Mouse (Mus musculus) lung, postnatal 14 days (tissue): ENCODE data around the gene Anxa4.
A peak's percentile ranks its signal among the peaks of the same experiment; 100 is the strongest.

Experiments
- DNase-seq: peaks from one replicate; pipeline ENCODE4 v3.0.0; 2021

Gene Anxa4

DNA sequence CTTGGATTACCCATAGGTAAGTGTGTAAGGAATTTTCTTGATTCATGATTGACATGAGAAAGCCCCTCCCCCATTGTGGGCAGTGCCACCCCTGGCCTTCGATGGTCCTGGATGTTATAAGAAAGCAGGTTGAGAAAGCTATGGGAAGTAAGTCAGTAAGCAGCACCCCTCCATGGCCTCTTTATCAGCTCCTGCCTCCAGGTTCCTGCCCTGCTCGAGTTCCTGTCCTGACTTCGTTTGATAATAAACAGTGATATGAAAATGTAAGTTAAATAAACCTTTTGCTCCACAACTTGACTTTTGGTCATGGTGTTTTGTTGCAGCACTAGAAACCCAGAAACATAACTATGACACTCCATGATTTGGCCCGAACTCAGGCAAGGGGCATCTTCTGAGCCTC is 43.6 kb downstream of the Anxa4 start:
- DNase-seq = no peak

DNA sequence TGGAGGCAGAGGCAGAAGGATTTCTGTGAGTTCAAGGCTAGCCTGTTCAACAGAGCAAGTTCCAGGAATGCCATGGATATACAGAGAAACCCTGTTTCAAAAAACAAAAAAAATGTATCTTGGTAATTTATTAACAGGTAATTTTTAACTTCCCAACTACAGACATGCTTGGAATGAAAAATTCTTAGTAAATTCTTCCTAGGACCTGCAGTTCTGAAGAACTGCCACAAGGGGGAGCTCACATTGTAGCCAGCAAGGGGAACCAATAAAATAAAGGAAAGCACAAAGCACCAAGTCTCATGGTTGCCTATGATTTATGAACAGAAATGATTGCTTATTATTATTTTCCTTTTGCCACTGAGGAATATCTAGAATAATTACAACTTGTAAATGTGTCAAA is 46.2 kb downstream of the Anxa4 start:
- DNase-seq = peak; percentile 57

GRCm38 (mm10) chr6:86740652-86741051 is 52.7 kb downstream of the Anxa4 start:
- DNase-seq = no peak

- DNase-seq = no peak
Measured at GRCm38 (mm10) chr6:86736830-86737229, 56.6 kb downstream of the Anxa4 start.

DNA sequence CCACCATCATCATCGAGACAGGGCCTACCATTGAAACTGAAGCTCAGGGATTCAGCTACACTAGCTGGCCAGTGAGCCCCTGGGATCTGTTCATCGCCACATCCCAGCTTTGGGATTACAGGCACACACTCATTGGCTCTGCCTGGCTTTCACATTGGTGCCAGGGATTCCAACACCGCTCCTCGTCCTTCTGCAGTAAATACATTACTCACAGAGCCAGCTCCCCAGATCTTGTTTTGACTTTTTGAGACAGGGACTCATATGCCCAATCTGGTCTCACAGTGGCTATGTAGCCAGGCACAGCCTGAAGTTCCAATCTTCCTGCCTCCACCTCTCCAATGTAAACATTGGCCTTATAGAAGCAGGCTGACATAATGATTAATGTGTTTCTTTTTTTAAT is 57.1 kb downstream of the Anxa4 start:
- DNase-seq = no peak

- DNase-seq = peak; percentile 94
Measured at GRCm38 (mm10) chr6:86733183-86733876, 60.1 kb downstream of the Anxa4 start, which contains the start of gene Gmcl1. TSS of gene Gmcl1 (minus strand) at chr6:86733383.

DNA sequence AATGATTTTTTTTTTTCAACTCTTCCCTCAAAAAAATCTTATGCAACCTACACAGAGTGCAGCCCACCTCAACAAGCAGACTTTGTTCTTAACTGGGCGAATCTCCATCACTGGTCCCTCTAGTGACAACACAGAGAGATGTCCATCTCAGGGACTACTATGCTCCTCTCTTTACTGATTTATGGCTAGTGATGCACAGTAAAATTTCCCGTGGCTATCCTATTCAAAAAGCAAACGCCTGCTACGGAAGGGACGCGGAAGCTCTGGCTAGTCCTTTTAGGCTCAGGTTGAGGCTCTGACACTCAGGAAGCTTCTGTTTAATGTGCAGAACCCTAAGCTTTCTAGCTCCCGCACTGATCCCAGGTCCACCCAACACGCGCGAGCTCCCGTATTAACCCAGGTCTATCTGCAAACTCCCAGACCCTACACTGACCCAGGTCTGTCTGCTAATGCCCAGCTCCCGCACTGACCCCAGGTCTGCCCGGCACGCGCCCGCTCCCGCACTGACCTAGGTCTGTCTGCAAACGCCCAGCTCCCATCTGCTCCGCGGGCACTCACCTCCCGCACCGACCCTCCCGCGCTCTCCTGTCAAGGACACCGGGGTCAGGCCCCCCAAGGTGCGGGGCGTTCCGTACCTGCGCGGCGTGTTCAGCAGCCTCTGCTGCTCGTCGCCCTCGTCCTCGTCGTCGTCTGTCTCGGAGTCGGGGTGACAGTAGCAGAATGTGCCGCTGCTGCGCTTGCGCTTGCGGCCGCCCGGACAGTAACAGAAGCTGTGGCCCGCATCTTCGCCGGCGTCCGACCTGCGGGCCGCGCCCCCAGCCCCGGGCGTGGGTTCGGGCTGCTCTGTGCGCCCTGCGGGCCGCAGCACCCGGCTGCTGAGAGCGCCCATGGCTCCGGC is 60.9 kb downstream of the Anxa4 start:
- no peak for DNase-seq

DNA sequence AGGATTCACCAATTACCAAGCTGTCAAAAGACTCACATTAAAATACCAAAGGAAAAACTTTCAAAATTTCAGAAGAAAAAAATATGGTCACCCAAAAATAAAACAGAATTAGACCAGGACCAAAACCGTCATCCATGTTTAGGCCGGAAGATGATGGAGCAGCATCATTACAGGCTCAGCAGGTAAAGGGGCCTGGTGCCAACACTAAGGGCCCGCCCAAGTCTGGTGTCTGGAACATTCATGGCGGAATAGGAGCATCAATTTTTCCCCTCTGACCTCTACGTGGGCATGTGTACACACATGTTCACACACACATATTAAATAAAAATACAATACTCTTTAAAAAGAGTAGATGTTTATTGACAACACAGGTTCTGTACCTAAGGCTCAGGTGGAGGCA is 64.7 kb downstream of the Anxa4 start:
- no peak for DNase-seq

GRCm38 (mm10) chr6:86721977-86722376 is 71.4 kb downstream of the Anxa4 start:
- DNase-seq = no peak

GRCm38 (mm10) chr6:86708072-86708774 is 85.2 kb downstream of the Anxa4 start:
- no peak for DNase-seq

DNA sequence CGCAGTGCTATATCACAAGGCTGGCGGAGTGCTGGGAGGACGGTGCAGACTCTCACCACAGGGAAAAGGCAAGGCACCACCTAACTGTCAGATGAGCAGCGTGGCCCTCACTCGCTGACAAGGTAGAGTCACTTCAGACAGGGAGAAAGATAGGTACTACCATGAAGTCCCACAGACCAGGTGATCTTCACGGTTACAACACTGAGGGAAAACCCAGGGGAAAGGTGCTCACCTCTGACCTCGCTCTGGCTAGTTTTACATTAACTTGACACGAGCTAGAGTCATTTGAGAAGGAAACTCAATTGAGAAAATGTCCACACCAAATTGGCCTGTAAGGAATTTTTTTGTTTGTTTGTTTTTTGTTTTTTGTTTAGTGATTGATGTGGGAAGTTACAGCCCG is 90.8 kb downstream of the Anxa4 start:
- DNase-seq = no peak

DNA sequence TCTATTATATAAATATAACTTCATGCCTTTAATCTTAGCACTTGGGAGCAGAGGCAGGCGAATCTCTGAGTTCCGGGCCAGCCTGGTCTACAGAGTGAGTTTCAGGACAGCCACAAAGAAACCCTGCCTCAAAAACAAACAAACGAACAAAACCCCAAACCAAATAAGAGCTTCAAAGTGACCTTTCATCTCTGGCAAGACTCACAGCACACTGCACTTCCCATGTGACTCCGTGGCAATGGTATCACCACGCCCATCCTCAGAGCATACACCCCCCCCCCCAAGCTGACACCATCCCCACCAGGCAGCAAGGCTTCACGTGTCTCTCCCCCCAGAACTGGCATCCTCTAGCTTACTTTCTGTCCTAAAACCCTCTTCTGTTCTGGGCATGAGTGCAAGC is 95.5 kb downstream of the Anxa4 start:
- no peak for DNase-seq

DNA sequence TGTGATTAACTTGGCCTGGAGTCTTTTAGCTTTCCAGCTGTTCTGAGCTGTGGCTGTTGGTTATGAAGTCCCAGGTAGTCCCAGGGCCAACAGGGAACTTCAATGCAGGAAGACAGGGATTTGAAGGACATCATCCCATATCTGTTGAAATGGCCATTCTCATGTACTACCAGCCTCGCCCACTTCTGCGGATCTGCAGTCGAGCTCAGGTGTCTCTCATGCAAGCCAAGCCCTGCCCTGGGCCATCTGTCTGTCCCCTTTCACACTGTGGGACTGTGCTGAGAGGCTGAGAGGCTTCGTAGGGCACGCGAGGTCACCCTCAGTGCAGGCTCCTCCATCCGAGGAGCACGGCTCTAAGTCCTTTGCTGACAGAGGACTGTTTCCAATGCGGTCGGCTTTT is 97.2 kb downstream of the Anxa4 start:
- no peak for DNase-seq

DNA sequence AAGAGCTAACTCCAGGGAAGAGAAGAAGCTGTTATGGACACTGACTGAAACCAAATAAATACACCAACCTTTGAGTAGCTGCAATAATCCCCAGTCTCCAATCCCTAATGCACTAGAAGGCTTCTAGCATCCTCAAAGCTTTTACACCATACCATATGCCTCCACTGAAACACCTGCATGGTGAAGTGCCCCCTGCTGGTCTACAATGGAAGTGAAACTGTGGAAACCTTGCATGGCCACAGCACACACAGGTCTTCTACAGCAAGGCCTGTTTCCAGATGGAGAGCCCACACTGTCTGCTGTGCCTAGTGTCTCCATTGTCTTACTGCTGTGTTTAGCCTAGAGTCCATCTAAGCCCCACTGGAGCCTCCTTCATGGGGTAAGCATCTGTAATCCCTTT is 98.9 kb downstream of the Anxa4 start:
- peak; percentile 65 for DNase-seq

GRCm38 (mm10) chr6:86689671-86690070 is 103.7 kb downstream of the Anxa4 start:
- no peak for DNase-seq

GRCm38 (mm10) chr6:86686971-86687370 is 106.4 kb downstream of the Anxa4 start:
- DNase-seq = no peak
